Mouse (Mus musculus): Measurements from ENCODE around the gene Vps26c. TPM values are rescaled to one million over a fixed set of nuclear protein-coding genes. Genes with fewer than 3 reads are reported as not detected.

Gene Vps26c
- total and polyA plus RNA-seq, 2 experiments = 18.8 to 33.1 TPM

DNA sequence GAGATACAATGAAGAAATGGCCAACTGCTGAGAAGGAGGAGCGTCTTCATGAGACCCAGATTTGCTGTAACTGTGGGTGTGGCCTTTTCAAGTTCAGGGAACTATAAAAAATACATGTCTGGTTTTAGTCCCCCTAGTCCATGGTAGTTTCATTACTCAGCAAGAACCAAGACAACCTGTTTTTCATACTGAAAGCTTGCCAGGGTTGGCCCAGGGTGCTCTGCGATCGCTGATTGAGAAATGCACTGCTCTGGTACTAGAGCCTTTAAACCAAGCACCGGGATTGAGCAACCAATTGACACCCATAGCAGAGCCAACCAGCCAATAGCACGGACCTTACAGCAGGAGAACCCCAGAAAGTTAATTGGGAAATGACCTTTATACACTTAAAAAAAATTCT is 29.6 kb upstream of the Vps26c start:
- Histone ChIP-seq H3K36me3 (ENCODE audit: control insufficient read depth, insufficient read depth, low read length) (no peaks in the 10 kb centered on the region), H3K4me3 (ENCODE audit: insufficient read depth, low read depth, low read length) (no peak overlapping the region; the same call in 1 of the 2 replicates), H3K9ac (ENCODE audit: low read depth, low read length) (peak overlapping the region; percentile 40; the same call in 1 of the 2 replicates), H3K27me3 (ENCODE audit: control insufficient read depth, insufficient read depth, low read length) (no peaks in the 10 kb centered on the region), H3K27ac (replicated peaks; ENCODE audit: insufficient read depth, low read depth, low read length) (peak overlapping the region; percentile 61), H3K4me1 (ENCODE audit: control insufficient read depth, insufficient read depth, low read length) (peaks cover 2% of the 10 kb centered on the region; the same call in 1 of the 2 replicates), H3K79me2 (ENCODE audit: control insufficient read depth, insufficient read depth, low read length) (no peaks in the 10 kb centered on the region)
- TF ChIP-seq CTCF (IDR thresholded peaks at IDR 0.05; ENCODE audit: low read depth, low read length) (no peak), POLR2A (IDR thresholded peaks at IDR 0.05; ENCODE audit: extremely low read depth, insufficient read depth, low read length) (no peak)
- 31% methylated on average over 5 of the region's 5 CpGs for WGBS
- peak; percentile 96 for DNase-seq (ENCODE audit: extremely low read depth, low read depth, low spot score)

GRCm38 (mm10) chr16:94555346-94555745 is 28.7 kb upstream of the Vps26c start:
- Histone ChIP-seq H3K4me3 (ENCODE audit: insufficient read depth, low read depth, low read length) (no peak overlapping the region), H3K27me3 (ENCODE audit: control insufficient read depth, insufficient read depth, low read length) (no peaks in the 10 kb centered on the region), H3K79me2 (ENCODE audit: control insufficient read depth, insufficient read depth, low read length) (no peaks in the 10 kb centered on the region), H3K9ac (ENCODE audit: low read depth, low read length) (no peak overlapping the region), H3K36me3 (ENCODE audit: control insufficient read depth, insufficient read depth, low read length) (no peaks in the 10 kb centered on the region), H3K4me1 (ENCODE audit: control insufficient read depth, insufficient read depth, low read length) (peaks cover 2% of the 10 kb centered on the region; the same call in 1 of the 2 replicates), H3K27ac (replicated peaks; ENCODE audit: insufficient read depth, low read depth, low read length) (no peak overlapping the region)
- 94% methylated on average over 7 of the region's 7 CpGs for WGBS
- no peak for TF ChIP-seq CTCF (IDR thresholded peaks at IDR 0.05; ENCODE audit: low read depth, low read length)
- TF ChIP-seq POLR2A (IDR thresholded peaks at IDR 0.05; ENCODE audit: extremely low read depth, insufficient read depth, low read length) = no peak
- no peak for DNase-seq (ENCODE audit: extremely low read depth, low read depth, low spot score)

- peaks cover 2% of the 10 kb centered on the region; the same call in 1 of the 2 replicates for H3K4me1 ChIP-seq (ENCODE audit: control insufficient read depth, insufficient read depth, low read length)
- H3K9ac ChIP-seq (ENCODE audit: low read depth, low read length) = no peak overlapping the region
- no peaks in the 10 kb centered on the region for H3K27me3 ChIP-seq (ENCODE audit: control insufficient read depth, insufficient read depth, low read length)
- H3K4me3 ChIP-seq (ENCODE audit: insufficient read depth, low read depth, low read length) = no peak overlapping the region
- TF ChIP-seq CTCF (IDR thresholded peaks at IDR 0.05; ENCODE audit: low read depth, low read length) (no peak), POLR2A (IDR thresholded peaks at IDR 0.05; ENCODE audit: extremely low read depth, insufficient read depth, low read length) (no peak)
- DNase-seq (ENCODE audit: extremely low read depth, low read depth, low spot score) = no peak
- no peaks in the 10 kb centered on the region for H3K79me2 ChIP-seq (ENCODE audit: control insufficient read depth, insufficient read depth, low read length)
- no peak overlapping the region for H3K27ac ChIP-seq (replicated peaks; ENCODE audit: insufficient read depth, low read depth, low read length)
- no peaks in the 10 kb centered on the region for H3K36me3 ChIP-seq (ENCODE audit: control insufficient read depth, insufficient read depth, low read length)
Observed at GRCm38 (mm10) chr16:94551934-94552333, 25.3 kb upstream of the Vps26c start.

DNA sequence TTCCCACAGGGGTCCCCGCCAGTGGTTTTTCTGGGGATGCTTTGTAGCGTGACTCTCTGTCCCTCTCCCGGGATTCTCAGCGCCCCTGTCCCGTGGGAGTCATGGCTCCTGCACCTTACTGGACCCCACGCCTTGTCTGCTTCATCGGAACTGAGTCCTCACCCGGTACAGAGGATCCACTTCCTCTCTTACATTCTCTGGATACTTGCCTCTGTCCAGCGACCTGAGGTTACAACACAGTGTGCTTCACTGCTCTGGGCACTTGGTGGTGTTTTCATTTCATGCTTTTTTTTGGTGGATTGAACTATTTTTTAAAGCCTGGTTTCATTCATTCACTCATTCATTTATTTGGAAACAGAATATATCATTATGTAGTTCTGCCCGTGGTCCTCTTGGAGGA is 23.2 kb upstream of the Vps26c start:
- Histone ChIP-seq H3K27ac (replicated peaks; ENCODE audit: insufficient read depth, low read depth, low read length) (no peak overlapping the region), H3K4me3 (ENCODE audit: insufficient read depth, low read depth, low read length) (no peak overlapping the region), H3K4me1 (ENCODE audit: control insufficient read depth, insufficient read depth, low read length) (peaks cover 5% of the 10 kb centered on the region), H3K9ac (ENCODE audit: low read depth, low read length) (no peak overlapping the region), H3K36me3 (ENCODE audit: control insufficient read depth, insufficient read depth, low read length) (no peaks in the 10 kb centered on the region), H3K79me2 (ENCODE audit: control insufficient read depth, insufficient read depth, low read length) (no peaks in the 10 kb centered on the region), H3K27me3 (ENCODE audit: control insufficient read depth, insufficient read depth, low read length) (no peaks in the 10 kb centered on the region)
- DNase-seq (ENCODE audit: extremely low read depth, low read depth, low spot score) = no peak
- TF ChIP-seq POLR2A (IDR thresholded peaks at IDR 0.05; ENCODE audit: extremely low read depth, insufficient read depth, low read length) = no peak
- no peak for TF ChIP-seq CTCF (IDR thresholded peaks at IDR 0.05; ENCODE audit: low read depth, low read length)
- 69% methylated on average over 10 of the region's 10 CpGs for WGBS

DNA sequence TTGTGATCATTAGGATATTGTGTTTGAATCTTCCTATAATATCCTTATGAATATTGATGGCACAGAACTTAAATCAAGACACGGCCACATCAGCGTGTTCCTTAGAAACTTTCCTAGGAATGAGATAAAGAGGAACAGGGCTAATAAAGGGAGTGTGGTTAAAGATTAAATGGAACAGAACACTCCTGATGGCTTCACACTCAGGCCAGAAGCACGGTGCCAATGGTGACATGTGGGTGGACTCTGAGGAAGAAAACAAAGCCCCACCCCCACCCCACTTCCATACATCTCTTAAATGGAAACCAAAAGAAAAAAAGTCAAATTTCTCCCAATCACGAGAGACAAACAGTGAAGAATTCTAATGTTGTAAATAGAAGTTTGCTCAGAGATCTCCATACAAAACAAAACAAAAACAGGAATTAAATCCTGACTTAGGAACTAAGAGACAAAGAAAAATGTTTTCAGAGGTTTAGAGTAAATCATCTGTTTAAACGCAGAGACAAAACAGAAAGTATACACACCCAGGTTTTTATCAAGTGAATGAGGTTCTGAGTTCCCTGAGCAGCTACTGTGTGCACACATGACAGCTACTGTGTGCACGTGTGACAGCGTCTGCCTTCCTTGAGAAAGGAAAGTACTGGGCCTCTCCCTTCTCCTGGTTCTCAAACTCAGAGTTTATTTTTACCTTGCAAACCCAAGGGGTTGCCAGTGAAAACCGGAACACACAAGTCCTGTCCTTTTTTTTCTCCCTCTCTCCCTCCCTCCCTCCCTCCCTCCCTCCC is 19.3 kb upstream of the Vps26c start:
- 18% methylated on average over 8 of the region's 8 CpGs for WGBS
- H3K9ac ChIP-seq (ENCODE audit: low read depth, low read length) = 0 out of 2 replicates have a peak overlapping the region, but pooled peaks have one; percentile 34
- no peak for TF ChIP-seq CTCF (IDR thresholded peaks at IDR 0.05; ENCODE audit: low read depth, low read length)
- TF ChIP-seq POLR2A (IDR thresholded peaks at IDR 0.05; ENCODE audit: extremely low read depth, insufficient read depth, low read length) = no peak
- no peak overlapping the region for H3K4me3 ChIP-seq (ENCODE audit: insufficient read depth, low read depth, low read length)
- peaks cover 11% of the 10 kb centered on the region for H3K4me1 ChIP-seq (ENCODE audit: control insufficient read depth, insufficient read depth, low read length)
- H3K79me2 ChIP-seq (ENCODE audit: control insufficient read depth, insufficient read depth, low read length) = no peaks in the 10 kb centered on the region
- H3K27ac ChIP-seq (replicated peaks; ENCODE audit: insufficient read depth, low read depth, low read length) = peak overlapping the region; percentile 75
- DNase-seq (ENCODE audit: extremely low read depth, low read depth, low spot score) = peak; percentile 88
- H3K27me3 ChIP-seq (ENCODE audit: control insufficient read depth, insufficient read depth, low read length) = no peaks in the 10 kb centered on the region
- H3K36me3 ChIP-seq (ENCODE audit: control insufficient read depth, insufficient read depth, low read length) = no peaks in the 10 kb centered on the region

DNA sequence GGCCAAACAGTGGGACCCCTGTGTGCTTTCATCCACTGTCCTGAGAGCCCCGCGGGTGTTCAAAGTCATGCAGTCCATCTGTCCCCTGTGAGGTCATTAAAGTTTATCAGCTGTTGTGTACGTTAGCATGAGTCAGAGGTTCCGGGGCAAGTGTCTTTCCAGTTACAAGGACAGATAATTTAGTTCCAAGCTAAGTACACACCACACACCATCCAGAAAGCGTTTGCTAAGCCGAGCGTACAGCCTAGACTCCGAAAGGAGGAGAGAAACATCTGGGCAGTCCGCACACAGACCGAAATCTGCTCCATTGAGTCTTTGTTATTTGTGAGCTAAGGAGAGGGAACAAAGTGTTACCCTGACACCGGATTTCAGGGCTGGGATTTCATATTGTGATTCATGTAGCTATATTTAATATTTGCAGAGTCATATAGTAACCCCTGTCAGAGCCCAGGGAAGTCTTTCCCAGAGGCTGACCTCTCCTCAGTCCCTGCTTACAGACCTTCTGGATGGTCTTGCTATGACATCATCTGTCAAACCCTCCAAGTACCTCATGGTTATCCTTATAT is 18.0 kb upstream of the Vps26c start:
- H3K79me2 ChIP-seq (ENCODE audit: control insufficient read depth, insufficient read depth, low read length) = no peaks in the 10 kb centered on the region
- peak; percentile 77 for DNase-seq (ENCODE audit: extremely low read depth, low read depth, low spot score)
- no peaks in the 10 kb centered on the region for H3K27me3 ChIP-seq (ENCODE audit: control insufficient read depth, insufficient read depth, low read length)
- TF ChIP-seq POLR2A (IDR thresholded peaks at IDR 0.05; ENCODE audit: extremely low read depth, insufficient read depth, low read length) (no peak), CTCF (IDR thresholded peaks at IDR 0.05; ENCODE audit: low read depth, low read length) (no peak)
- H3K4me3 ChIP-seq (ENCODE audit: insufficient read depth, low read depth, low read length) = no peak overlapping the region
- peak overlapping the region; percentile 5; the same call in 1 of the 2 replicates for H3K9ac ChIP-seq (ENCODE audit: low read depth, low read length)
- peaks cover 11% of the 10 kb centered on the region for H3K4me1 ChIP-seq (ENCODE audit: control insufficient read depth, insufficient read depth, low read length)
- no peaks in the 10 kb centered on the region for H3K36me3 ChIP-seq (ENCODE audit: control insufficient read depth, insufficient read depth, low read length)
- WGBS = 8% methylated on average over 11 of the region's 11 CpGs
- peak overlapping the region; percentile 46 for H3K27ac ChIP-seq (replicated peaks; ENCODE audit: insufficient read depth, low read depth, low read length)

Data from liver, adult 2 months (tissue).